In the genomic region with DNA sequence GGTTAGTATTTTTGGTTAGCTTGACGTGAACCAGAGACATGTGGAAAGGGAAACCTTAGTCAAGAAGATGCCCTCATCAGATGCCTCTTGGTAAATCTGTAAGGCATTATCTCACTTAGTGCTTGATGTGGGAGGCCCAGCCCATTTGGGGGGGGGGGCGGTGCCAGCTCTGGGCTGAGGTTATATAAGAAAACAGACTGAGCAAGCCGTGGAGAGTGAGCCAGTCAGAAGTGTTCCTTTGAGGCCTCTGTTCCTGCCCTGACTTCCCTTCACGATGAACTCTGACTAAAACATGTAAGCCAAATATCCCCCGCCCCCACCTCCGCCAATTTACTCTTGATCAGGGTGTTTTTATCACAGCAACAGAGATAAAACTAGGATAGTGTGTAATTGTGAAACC, we compare ENCODE assay signal across 29 mouse cellular contexts. TPM values are rescaled to one million over a fixed set of nuclear protein-coding genes. Genes with fewer than 3 reads are reported as not detected.
DNase-seq lines count a peak whose midpoint lies in the region; ATAC-seq lines count a peak whose summit lies in the region.
"Had no signal": no experiment of that assay in that cellular context is flagged by ENCODE, and none has a peak within 500 bp of the region (broad histone marks: within the 10 kb centered on the region; RNA-seq: fewer than 3 reads in every experiment).

No protein-coding gene starts in this region.

- H3K9ac ChIP-seq in heart, embryonic 12.5 days: no peak overlapping the region
- H3K9ac ChIP-seq: embryonic facial prominence, embryonic 12.5 days; heart, embryonic 15.5 days; liver, embryonic 12.5 days; liver, postnatal 0 days; midbrain, embryonic 15.5 days had no signal

- DNase-seq in heart, adult 11 months: peak; percentile 77
- DNase-seq in T-cell, adult 2 months (ENCODE audit: low spot score): peak; percentile 86
- peak; percentile 54 to 75 for DNase-seq in thymus, adult 18-20 months
- peak; percentile 77 for DNase-seq in thymus, postnatal 25 days
- no peak for DNase-seq in yolk sac, embryonic 10.5 days (ENCODE audit: low spot score)
- no peak for DNase-seq in frontal cortex, postnatal 14 days (ENCODE audit: low spot score in 2 of 2)
- DNase-seq in heart, embryonic 10.5 days (ENCODE audit: low spot score): no peak
- DNase-seq: adrenal gland, postnatal 10 days; cerebellum, adult 11 months; cerebellum, adult 9-11 months; embryo, embryonic 11 days; kidney, postnatal 36 days; left cerebral cortex, postnatal 4 days; liver, postnatal 0 days; right cerebral cortex, postnatal 25 days; spleen, adult 18-20 months had no signal

- H3K4me2 ChIP-seq in heart, embryonic 12.5 days: no peak overlapping the region
- H3K4me2 ChIP-seq: embryonic facial prominence, embryonic 12.5 days; heart, embryonic 15.5 days; liver, embryonic 12.5 days; midbrain, embryonic 15.5 days had no signal

- H3K27me3 ChIP-seq in heart, embryonic 12.5 days (replicated peaks): 0 out of 2 replicates have a peak, but pooled peaks cover 11% of the 10 kb centered on the region
- H3K27me3 ChIP-seq in heart, embryonic 10.5 days (ENCODE audit: insufficient read depth, poor library complexity, severe bottlenecking): peaks cover 16% of the 10 kb centered on the region; the same call in 1 of the 2 replicates
- H3K27me3 ChIP-seq: CH12.LX; embryonic facial prominence, embryonic 12.5 days; heart, embryonic 15.5 days; midbrain, embryonic 15.5 days had no signal

- 67% methylated on average over 6 of the region's 6 CpGs for WGBS in heart, embryonic 12.5 days
- 74% methylated on average over 6 of the region's 6 CpGs for WGBS in heart, embryonic 10.5 days

- H3K9me3 ChIP-seq in heart, embryonic 12.5 days (replicated peaks): no peaks in the 10 kb centered on the region
- H3K9me3 ChIP-seq in heart, embryonic 10.5 days: no peaks in the 10 kb centered on the region
- H3K9me3 ChIP-seq: embryonic facial prominence, embryonic 12.5 days; heart, embryonic 15.5 days; liver, embryonic 12.5 days; midbrain, embryonic 15.5 days had no signal

- no peak overlapping the region for H3K27ac ChIP-seq in heart, embryonic 12.5 days (ENCODE audit: poor library complexity, severe bottlenecking)
- H3K27ac ChIP-seq in heart, embryonic 10.5 days: no peak overlapping the region
- H3K27ac ChIP-seq: embryonic facial prominence, embryonic 12.5 days; heart, embryonic 15.5 days; hindbrain, postnatal 0 days; layer of hippocampus, adult 2 months; liver, embryonic 12.5 days; macrophage; midbrain, embryonic 15.5 days; stomach, postnatal 0 days had no signal

- H3K36me3 ChIP-seq in heart, embryonic 12.5 days: no peaks in the 10 kb centered on the region
- no peaks in the 10 kb centered on the region for H3K36me3 ChIP-seq in heart, embryonic 10.5 days
- H3K36me3 ChIP-seq: embryonic facial prominence, embryonic 12.5 days; heart, embryonic 15.5 days; liver, embryonic 12.5 days; midbrain, embryonic 15.5 days had no signal

- no peaks in the 10 kb centered on the region for H3K4me1 ChIP-seq in heart, embryonic 12.5 days (replicated peaks)
- H3K4me1 ChIP-seq in heart, embryonic 10.5 days: no peaks in the 10 kb centered on the region
- H3K4me1 ChIP-seq: embryonic facial prominence, embryonic 12.5 days; heart, embryonic 15.5 days; liver, embryonic 12.5 days had no signal

- H3K4me3 ChIP-seq in heart, embryonic 12.5 days: no peak overlapping the region
- no peak overlapping the region for H3K4me3 ChIP-seq in heart, embryonic 10.5 days
- H3K4me3 ChIP-seq: embryonic facial prominence, embryonic 12.5 days; heart, embryonic 15.5 days; layer of hippocampus, adult 2 months; liver, embryonic 12.5 days; midbrain, embryonic 15.5 days had no signal

- ATAC-seq in heart, embryonic 12.5 days (ENCODE audit: insufficient number of reproducible peaks, low FRiP score): no peak
- ATAC-seq: forebrain, embryonic 14.5 days; hindbrain, postnatal 0 days; intestine, postnatal 0 days; liver, embryonic 12.5 days; liver, postnatal 0 days; lung, postnatal 0 days; midbrain, embryonic 15.5 days had no signal

RNA-seq across cellular contexts. Expression of gene Trub1, which starts 22.8 kb away (rescaled TPM):
- 11.2 and 12.4 TPM in 2 replicates for polyA plus RNA-seq in heart, embryonic 12.5 days (2016; fragmentation: Nextera tagmentation; extraction: Ambion mirVana)
- 16.9 and 21.5 TPM in 2 replicates for polyA plus RNA-seq in heart, embryonic 10.5 days (2016; fragmentation: Nextera tagmentation; extraction: Ambion mirVana)

Comparison
In these comparisons a context has a peak if more than half of its experiments do, and no peak if none do; other contexts are left out.
1. DNase-seq: peak in heart, adult 11 months (single experiment), T-cell, adult 2 months (single experiment), thymus, adult 18-20 months (2 of 2) and thymus, postnatal 25 days (single experiment); none in yolk sac, embryonic 10.5 days (single experiment), frontal cortex, postnatal 14 days (0 of 2) and heart, embryonic 10.5 days (single experiment).